Mouse (Mus musculus) liver, embryonic 14.5 days (tissue): Measurements from ENCODE around the gene Sec22c. TPM values are rescaled to one million over a fixed set of nuclear protein-coding genes. Genes with fewer than 3 reads are reported as not detected.

ENCODE experiments used
- ATAC-seq: fragments of 200-750 bp; cut with Nextera tagmentation; 2 replicates; pipeline ENCODE4 v1.8.0; 2017; ENCODE audit warnings: moderate number of reproducible peaks, mild to moderate bottlenecking, moderate library complexity; ENCODE audit not compliant: insufficient read depth
- DNase-seq, 3 experiments: peaks; one replicate each; pipeline ENCODE4 v3.0.0-alpha.2; 2012 to 2013; ENCODE audit warnings: low read depth in 3 of 3, low spot score in 3 of 3
- H3K27ac ChIP-seq: fragments of 300-500 bp; sonication (generic); 2 replicates; pipeline ENCODE4 v1.5.1; 2014; ENCODE audit warnings: moderate library complexity, mild to moderate bottlenecking, control low read depth, inconsistent platforms
- H3K27me3 ChIP-seq: fragments of 300-500 bp; sonication (generic); 2 replicates; pipeline ENCODE4 v1.6.1; 2014; ENCODE audit warnings: mild to moderate bottlenecking, low read length, moderate library complexity; ENCODE audit not compliant: control insufficient read depth, insufficient read depth
- H3K36me3 ChIP-seq: fragments of 300-500 bp; sonication (generic); replicated peaks from 2 replicates; pipeline ENCODE4 v1.6.1; 2014; ENCODE audit warnings: low read depth; ENCODE audit not compliant: control insufficient read depth, insufficient read depth
- H3K4me1 ChIP-seq, 2 experiments: fragments of 200-500 bp in 1 of 2; fragments of 300-500 bp in 1 of 2; sonication (generic) in 1 of 2; replicated peaks; 2 replicates each; pipeline ENCODE4 v1.6.1; 2012 to 2014; ENCODE audit warnings: antibody characterized with exemption in 1 of 2, inconsistent platforms in 1 of 2, low read length in 1 of 2; ENCODE audit not compliant: control insufficient read depth in 2 of 2, insufficient read depth in 2 of 2
- H3K4me2 ChIP-seq: fragments of 300-500 bp; sonication (generic); 2 replicates; pipeline ENCODE4 v1.6.1; 2014; ENCODE audit warnings: low read depth, mild to moderate bottlenecking, control low read depth, moderate library complexity
- H3K4me3 ChIP-seq, 2 experiments: fragments of 200-500 bp in 1 of 2; fragments of 300-500 bp in 1 of 2; sonication (generic) in 1 of 2; 2 replicates each; pipeline ENCODE4 v1.5.1; 2012 to 2014; ENCODE audit warnings: low read depth in 2 of 2, low read length in 2 of 2, mild to moderate bottlenecking in 2 of 2, control low read depth in 1 of 2, inconsistent platforms in 1 of 2, moderate library complexity in 1 of 2; ENCODE audit not compliant: insufficient read depth in 1 of 2
- H3K9ac ChIP-seq: fragments of 300-500 bp; sonication (generic); replicated peaks from 2 replicates; pipeline ENCODE4 v1.6.1; 2014; ENCODE audit warnings: mild to moderate bottlenecking, control low read depth, moderate library complexity
- H3K9me3 ChIP-seq: fragments of 300-500 bp; sonication (generic); 2 replicates; pipeline ENCODE4 v1.6.1; 2016; ENCODE audit warnings: low read length, mixed read lengths; ENCODE audit not compliant: control insufficient read depth
- CTCF ChIP-seq: IDR thresholded peaks from 2 replicates; pipeline ENCODE4 v1.5.1; 2016; ENCODE audit warnings: antibody characterized with exemption, low read depth, control low read depth
- EP300 ChIP-seq: IDR thresholded peaks from 2 replicates; pipeline ENCODE4 v1.6.1; 2016; ENCODE audit warnings: antibody characterized with exemption, low read depth
- WGBS: fragments of 180-500 bp; shearing (Covaris S2); extraction: QIAGEN DNeasy Blood & Tissue Kit; methylation state at CpG from one replicate; pipeline ENCODE4 v1.1.7; 2014; ENCODE audit not compliant: insufficient replicate concordance; 5-methylcytosine and 5-hydroxymethylcytosine counted together
- polyA plus RNA-seq, 2 experiments: library from polyadenylated mRNA; depleted of rRNA in 1 of 2; stranded (reverse) in 1 of 2; unstranded in 1 of 2; fragments of >200 nt; fragmentation: Nextera tagmentation in 1 of 2; extraction: Ambion mirVana in 1 of 2; gene quantifications; 2 replicates each; pipeline versions ENCODE4 v1.2.1 to v1.2.3; 2012 to 2014

The Sec22c gene
- polyA plus RNA-seq, 2 experiments, result 1.8 to 2.9 TPM

DNA sequence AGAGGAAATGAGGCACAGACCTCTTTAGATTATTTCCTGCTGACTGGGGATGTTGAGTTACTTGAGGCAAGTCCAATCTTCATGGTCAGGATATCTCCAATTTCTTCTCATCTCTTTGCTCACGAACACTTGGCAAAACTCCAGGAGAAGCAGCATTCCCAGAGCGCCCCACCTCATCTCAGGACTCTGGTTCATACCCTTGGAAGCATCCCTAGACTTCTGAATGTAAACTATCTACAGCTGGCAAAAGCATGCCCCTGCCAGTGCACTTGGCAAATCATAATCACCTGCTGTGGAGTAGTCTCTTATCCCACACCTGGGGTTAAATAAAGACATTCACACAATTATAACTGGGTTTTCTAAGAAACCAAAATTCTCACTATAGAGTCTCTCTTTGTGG is 11.8 kb upstream of the Sec22c start:
- Histone ChIP-seq H3K27me3 (no peaks in the 10 kb centered on the region), H3K9ac (no peak overlapping the region), H3K4me3 (no peak overlapping the region), H3K27ac (no peak overlapping the region), H3K4me2 (no peak overlapping the region), H3K9me3 (no peaks in the 10 kb centered on the region), H3K4me1 (peaks cover 4 to 16% of the 10 kb centered on the region in 2 experiments), H3K36me3 (peaks cover 6% of the 10 kb centered on the region)
- TF ChIP-seq CTCF, result no peak
- no peak for TF ChIP-seq EP300
- DNase-seq (no peak), ATAC-seq (no peak)
- WGBS, result 66% methylated on average over 2 of the region's 2 CpGs

DNA sequence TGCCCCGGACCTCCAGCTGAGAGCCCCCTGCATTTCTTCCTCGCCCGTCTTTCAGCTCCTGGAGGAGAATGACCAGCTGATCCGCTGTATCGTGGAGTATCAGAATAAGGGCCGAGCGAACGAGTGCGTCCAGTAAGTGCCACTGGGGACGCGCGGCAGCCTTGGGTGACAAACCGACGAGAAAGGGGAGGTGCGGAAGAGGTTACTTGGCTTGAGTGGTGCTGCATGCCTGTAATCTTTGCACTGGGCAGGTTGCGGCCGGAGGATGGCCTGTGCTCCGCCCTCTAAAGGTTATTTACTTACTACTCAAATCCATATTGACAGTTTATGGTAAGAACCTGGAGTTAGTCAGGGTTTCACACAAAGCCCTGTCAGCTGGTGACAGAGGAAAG is 5.3 kb upstream of the Sec22c start:
- Histone ChIP-seq H3K27ac (peak overlapping the region; percentile 91), H3K4me1 (peaks cover 23 to 31% of the 10 kb centered on the region in 2 experiments), H3K4me2 (peak overlapping the region; percentile 75), H3K4me3 (peak overlapping the region; percentile 93 to 95), H3K27me3 (no peaks in the 10 kb centered on the region), H3K9me3 (no peaks in the 10 kb centered on the region), H3K9ac (peak overlapping the region; percentile 95), H3K36me3 (peaks cover 6% of the 10 kb centered on the region)
- DNase-seq, result peak in 1 of 3 experiments; percentile 47
- 0% methylated on average over 18 of the region's 18 CpGs for WGBS
- peak; percentile 67 for ATAC-seq
- no peak for TF ChIP-seq EP300
- TF ChIP-seq CTCF, result peak; percentile 34

GRCm38 (mm10) chr9:121709898-121710583 is 4.8 kb upstream of the Sec22c start, which contains the start of gene Ss18l2:
TSS of gene Ss18l2 (plus strand) at chr9:121710329.
- 4% methylated on average over 37 of the region's 37 CpGs for WGBS
- peak within 1 kb of the TSS; percentile 75 for H3K4me2 ChIP-seq
- peaks cover 26 to 35% of the 10 kb centered on the region in 2 experiments for H3K4me1 ChIP-seq
- DNase-seq (peak; percentile 99), ATAC-seq (peak; percentile 90)
- peak within 1 kb of the TSS; percentile 93 to 95 for H3K4me3 ChIP-seq
- TF ChIP-seq EP300 (no peak), CTCF (no peak)
- H3K9ac ChIP-seq, result peak within 1 kb of the TSS; percentile 95
- peak within 1 kb of the TSS; percentile 91 for H3K27ac ChIP-seq
- H3K9me3 ChIP-seq, result no peaks in the 10 kb centered on the region
- H3K36me3 ChIP-seq, result peaks cover 6% of the 10 kb centered on the region
- H3K27me3 ChIP-seq, result no peaks in the 10 kb centered on the region

DNA sequence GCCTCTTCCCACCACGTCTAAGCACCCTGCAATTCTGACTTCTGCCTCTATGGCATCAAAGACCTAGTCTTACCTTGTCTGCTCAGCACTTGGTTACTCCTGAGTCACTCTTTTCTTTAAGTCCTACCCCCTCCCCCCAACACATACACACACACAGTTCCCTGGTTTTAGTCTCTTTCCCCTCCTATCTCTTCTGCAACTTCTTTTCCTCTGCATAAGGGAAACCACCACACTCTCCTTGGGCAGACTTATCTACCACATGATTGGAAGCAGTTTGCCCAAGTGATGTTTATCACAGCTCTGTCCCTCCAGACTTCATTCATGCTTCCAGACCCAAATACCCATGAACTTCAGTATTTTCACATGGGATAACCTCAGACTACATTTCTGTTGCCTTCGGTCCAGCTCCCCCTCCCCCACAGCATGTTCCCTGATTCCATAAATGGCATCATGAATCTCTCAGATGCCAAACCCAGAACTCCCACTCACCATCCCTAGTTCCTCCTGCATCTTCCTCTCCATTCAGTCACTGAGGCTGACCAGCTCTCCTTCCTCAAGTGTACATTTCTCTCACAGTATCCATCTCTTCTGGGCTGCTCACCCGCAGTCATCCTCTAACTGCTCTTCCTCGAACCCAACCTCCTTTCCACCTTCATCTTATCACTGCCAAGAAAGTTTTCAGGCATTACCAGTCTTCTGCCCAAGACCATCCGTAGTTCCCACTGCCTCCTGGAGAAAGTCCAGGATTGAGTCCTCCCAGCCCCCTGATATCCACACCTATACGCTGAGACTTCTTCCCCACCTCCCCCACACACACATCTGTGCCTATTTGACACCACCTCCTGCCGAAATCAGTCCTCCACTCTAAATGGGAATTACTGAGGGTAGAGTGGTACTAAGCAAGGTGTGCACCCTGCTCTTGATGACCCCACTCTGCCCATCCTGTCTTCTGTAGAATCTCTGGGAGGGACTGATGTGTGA is 3.5 kb upstream of the Sec22c start:
- Histone ChIP-seq H3K36me3 (peaks cover 6% of the 10 kb centered on the region), H3K9ac (no peak overlapping the region), H3K27ac (no peak overlapping the region), H3K4me3 (no peak overlapping the region), H3K4me2 (no peak overlapping the region), H3K4me1 (peaks cover 30 to 41% of the 10 kb centered on the region in 2 experiments), H3K9me3 (no peaks in the 10 kb centered on the region), H3K27me3 (no peaks in the 10 kb centered on the region)
- no peak for TF ChIP-seq EP300
- no peak for TF ChIP-seq CTCF
- WGBS, result 43% methylated on average over 7 of the region's 7 CpGs
- ATAC-seq, result no peak
- DNase-seq, result no peak

- no peak for DNase-seq
- Histone ChIP-seq H3K27ac (no peak overlapping the region), H3K9ac (no peak overlapping the region), H3K27me3 (no peaks in the 10 kb centered on the region), H3K36me3 (peaks cover 5% of the 10 kb centered on the region), H3K9me3 (no peaks in the 10 kb centered on the region), H3K4me3 (no peak overlapping the region), H3K4me2 (no peak overlapping the region), H3K4me1 (peaks cover 30 to 41% of the 10 kb centered on the region in 2 experiments)
- no peak for ATAC-seq
- TF ChIP-seq CTCF (no peak), EP300 (no peak)
- WGBS, result 55% methylated on average over 6 of the region's 6 CpGs
These were observed 2.5 kb upstream of the Sec22c start for GRCm38 (mm10) chr9:121707801-121708200.
